Mouse (Mus musculus): ENCODE results near the gene Cdk6.

- TF ChIP-seq CTCF (IDR thresholded peaks at IDR 0.05; ENCODE audit: borderline replicate concordance, control insufficient read depth, extremely low read depth, insufficient read depth, low read length, poor library complexity) = no peak
- no peak for TF ChIP-seq POLR2A (IDR thresholded peaks at IDR 0.05; ENCODE audit: control insufficient read depth, extremely low read depth, insufficient read depth, low read length, poor library complexity)
These were observed 43.8 kb downstream of the Cdk6 start for GRCm38 (mm10) chr5:3385078-3385477.

Data from thymus, adult 2 months (tissue).